Mouse (Mus musculus) midbrain, embryonic 15.5 days (tissue): ENCODE results near the gene Nptxr. TPM values are rescaled to one million over a fixed set of nuclear protein-coding genes. Genes with fewer than 3 reads are reported as not detected.
A peak's percentile ranks its signal among the peaks of the same experiment; 100 is the strongest.

ENCODE experiments used
- ATAC-seq: fragments of 200-750 bp; cut with Nextera tagmentation; replicated peaks from 2 replicates; pipeline ENCODE4 v1.8.0; 2017; ENCODE audit warnings: moderate TSS enrichment
- H3K27ac ChIP-seq: fragments of 300-500 bp; sonication (generic); 2 replicates; pipeline ENCODE4 v1.5.1; 2015; ENCODE audit warnings: mild to moderate bottlenecking, inconsistent platforms
- H3K27me3 ChIP-seq: fragments of 300-500 bp; sonication (generic); replicated peaks from 2 replicates; pipeline ENCODE4 v1.6.1; 2015; ENCODE audit warnings: inconsistent platforms
- H3K36me3 ChIP-seq: fragments of 300-500 bp; sonication (generic); replicated peaks from 2 replicates; pipeline ENCODE4 v1.6.1; 2015; ENCODE audit warnings: inconsistent platforms
- H3K4me1 ChIP-seq: fragments of 300-500 bp; sonication (generic); 2 replicates; pipeline ENCODE4 v1.6.1; 2015; ENCODE audit warnings: inconsistent platforms
- H3K4me2 ChIP-seq: fragments of 300-500 bp; sonication (generic); 2 replicates; pipeline ENCODE4 v1.6.1; 2015; ENCODE audit warnings: inconsistent platforms, mild to moderate bottlenecking, moderate library complexity
- H3K4me3 ChIP-seq: fragments of 300-500 bp; sonication (generic); 2 replicates; pipeline ENCODE4 v1.5.1; 2015; ENCODE audit warnings: mild to moderate bottlenecking, inconsistent platforms
- H3K9ac ChIP-seq: fragments of 300-500 bp; sonication (generic); 2 replicates; pipeline ENCODE4 v1.6.1; 2015; ENCODE audit warnings: mild to moderate bottlenecking, inconsistent platforms
- H3K9me3 ChIP-seq: fragments of 300-500 bp; sonication (generic); 2 replicates; pipeline ENCODE4 v1.6.1; 2016; ENCODE audit warnings: inconsistent platforms
- WGBS: fragments of 180-500 bp; shearing (Covaris S2); methylation state at CpG from one replicate; pipeline ENCODE4 v1.1.7; 2015; ENCODE audit warnings: mixed read lengths; 5-methylcytosine and 5-hydroxymethylcytosine counted together
- polyA plus RNA-seq: library from polyadenylated mRNA; unstranded; fragments of >200 nt; fragmentation: Nextera tagmentation; extraction: Ambion mirVana; gene quantifications from 2 replicates; pipeline ENCODE4 v1.2.1, GENCODE M21; 2015

Gene Nptxr
- polyA plus RNA-seq, 1 experiment from 2014 or later, result 54.8 TPM

DNA sequence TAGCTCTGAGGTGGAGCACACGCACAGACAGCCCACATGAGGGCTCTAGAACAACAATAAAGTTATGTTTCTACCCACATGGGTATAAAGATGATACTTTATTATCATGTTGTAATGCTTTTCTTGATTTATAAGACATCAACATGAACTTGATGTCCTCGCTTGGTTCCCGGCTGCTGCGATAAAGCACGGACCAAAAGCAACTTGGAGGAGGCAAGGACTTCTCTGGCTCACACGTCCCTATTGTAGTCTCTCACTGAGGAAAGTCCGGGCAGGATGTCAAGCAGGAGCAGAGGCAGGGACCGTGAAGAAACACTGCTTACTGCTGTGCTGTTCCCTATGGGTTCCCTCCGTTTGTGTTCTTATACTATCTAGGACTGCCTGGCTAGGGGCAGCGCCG is 60.6 kb downstream of the Nptxr start:
- H3K4me1 ChIP-seq, result peaks cover 25% of the 10 kb centered on the region
- H3K36me3 ChIP-seq, result no peaks in the 10 kb centered on the region
- H3K9ac ChIP-seq, result no peak overlapping the region
- no peaks in the 10 kb centered on the region for H3K9me3 ChIP-seq
- no peak overlapping the region for H3K4me2 ChIP-seq
- H3K27ac ChIP-seq, result no peak overlapping the region
- 95% methylated on average over 11 of the region's 11 CpGs for WGBS
- no peak overlapping the region for H3K4me3 ChIP-seq
- no peak for ATAC-seq
- no peaks in the 10 kb centered on the region for H3K27me3 ChIP-seq

DNA sequence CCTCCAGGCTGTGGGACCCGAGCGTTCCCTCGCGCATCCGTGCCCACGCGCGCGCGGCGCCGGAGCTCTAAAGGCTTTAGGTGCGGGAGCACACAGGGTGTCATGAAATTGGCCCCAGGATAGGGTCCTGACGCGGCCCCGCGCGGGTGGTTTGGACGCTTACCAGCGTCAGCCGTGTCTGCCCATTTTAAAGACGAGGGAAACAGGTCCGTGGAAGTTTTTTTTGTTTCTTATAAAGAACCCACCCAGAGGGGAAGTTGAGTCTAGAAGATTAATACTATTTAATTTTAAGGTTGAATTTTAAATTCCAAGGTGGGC is 61.9 kb downstream of the Nptxr start:
- Histone ChIP-seq H3K4me3 (peak overlapping the region; percentile 97), H3K27ac (peak overlapping the region; percentile 74), H3K9ac (peak overlapping the region; percentile 96), H3K4me2 (peak overlapping the region; percentile 78), H3K27me3 (no peaks in the 10 kb centered on the region), H3K4me1 (peaks cover 32% of the 10 kb centered on the region), H3K36me3 (peaks cover 9% of the 10 kb centered on the region; the same call in 1 of the 2 replicates), H3K9me3 (no peaks in the 10 kb centered on the region)
- ATAC-seq, result no peak
- WGBS, result under 1% methylated on average over 23 of the region's 23 CpGs

DNA sequence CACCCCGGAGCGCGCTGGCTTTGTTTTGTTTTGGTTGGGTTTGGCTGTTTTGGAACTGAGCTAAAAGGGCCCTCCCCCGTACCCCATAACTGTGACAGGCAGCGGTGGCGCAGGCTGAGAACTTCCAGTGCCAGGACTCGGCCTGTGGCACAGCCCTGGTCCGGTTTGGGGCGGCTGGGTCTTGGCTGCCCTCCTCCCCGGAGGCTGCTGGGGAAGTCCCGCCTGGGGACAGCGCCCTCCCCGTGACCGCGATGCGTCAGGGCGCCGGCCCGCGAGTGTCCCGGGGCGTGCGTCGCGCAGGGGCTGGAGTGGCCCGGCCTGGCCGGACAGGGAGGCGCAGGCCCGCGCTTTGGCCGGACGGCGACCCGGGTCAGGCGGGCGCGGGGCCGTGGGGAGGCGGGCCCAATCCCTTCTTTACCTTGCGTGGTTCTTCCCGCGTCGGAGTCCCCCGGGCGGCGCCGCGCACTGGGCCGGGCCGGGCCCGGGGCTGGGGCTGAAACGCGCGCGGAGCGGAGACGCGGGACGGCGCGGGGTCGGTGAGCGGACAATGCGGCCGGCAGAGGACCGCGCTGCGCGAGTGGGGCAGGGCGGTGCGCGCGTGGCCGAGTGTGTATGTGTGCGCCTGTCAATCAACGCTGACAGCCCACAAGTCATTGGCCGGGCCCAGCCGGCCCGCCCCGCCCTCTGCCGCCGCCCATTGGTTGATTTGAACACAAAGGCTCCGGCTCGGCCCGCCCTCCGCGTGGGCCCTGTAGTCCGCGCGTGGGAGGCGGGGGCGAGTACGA is 62.5 kb downstream of the Nptxr start, which contains the start of gene Sun2:
TSS of gene Sun2 (minus strand) at position 616 of the 785 bp plus-strand sequence.
- H3K27me3 ChIP-seq, result no peaks in the 10 kb centered on the region
- H3K4me1 ChIP-seq, result peaks cover 32% of the 10 kb centered on the region
- peak within 1 kb of the TSS; percentile 78 for H3K4me2 ChIP-seq
- H3K27ac ChIP-seq, result peak within 1 kb of the TSS; percentile 74
- WGBS, result under 1% methylated on average over 70 of the region's 93 CpGs
- peak; percentile 96 for ATAC-seq
- no peaks in the 10 kb centered on the region for H3K9me3 ChIP-seq
- H3K9ac ChIP-seq, result peak within 1 kb of the TSS; percentile 96
- peak within 1 kb of the TSS; percentile 97 for H3K4me3 ChIP-seq
- peaks cover 14% of the 10 kb centered on the region; the same call in 1 of the 2 replicates for H3K36me3 ChIP-seq

DNA sequence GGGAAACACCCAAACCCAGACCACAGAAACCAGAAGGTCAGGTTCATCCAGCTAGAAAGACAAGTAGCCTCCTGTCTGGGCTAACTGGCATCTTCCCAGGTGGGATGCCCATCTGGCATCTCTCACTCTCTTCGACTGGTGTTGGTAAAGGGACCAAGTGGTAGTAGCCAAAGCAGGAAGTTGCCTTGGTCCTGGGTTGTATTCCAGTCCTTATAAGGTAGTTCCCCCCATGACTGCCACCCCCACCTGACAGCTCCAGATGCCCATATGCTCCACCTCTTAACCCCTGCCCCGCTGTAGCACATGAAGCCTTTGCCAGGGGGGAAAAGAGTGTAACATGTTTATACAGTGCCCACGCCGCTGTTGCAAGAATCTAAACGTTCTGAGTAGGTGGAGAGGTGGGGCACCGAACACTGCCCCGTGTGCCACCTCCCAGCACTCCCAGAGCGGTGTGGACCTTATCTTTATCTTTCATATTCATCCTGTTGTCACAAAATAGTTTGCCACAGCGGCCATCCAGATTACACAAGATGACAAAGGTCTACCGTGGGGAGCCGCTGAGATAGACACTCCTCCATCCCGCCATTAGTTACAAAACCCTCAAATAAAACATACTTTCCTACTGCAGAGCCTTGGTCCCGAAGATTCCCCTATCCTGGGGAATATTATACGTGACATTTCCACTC is 63.2 kb downstream of the Nptxr start:
- 26% methylated on average over 14 of the region's 14 CpGs for WGBS
- Histone ChIP-seq H3K27me3 (no peaks in the 10 kb centered on the region), H3K9me3 (no peaks in the 10 kb centered on the region), H3K27ac (peak overlapping the region; percentile 74), H3K4me2 (peak overlapping the region; percentile 78), H3K4me3 (peak overlapping the region; percentile 97), H3K4me1 (peaks cover 32% of the 10 kb centered on the region), H3K36me3 (peaks cover 21% of the 10 kb centered on the region; the same call in 1 of the 2 replicates), H3K9ac (peak overlapping the region; percentile 96)
- no peak for ATAC-seq

DNA sequence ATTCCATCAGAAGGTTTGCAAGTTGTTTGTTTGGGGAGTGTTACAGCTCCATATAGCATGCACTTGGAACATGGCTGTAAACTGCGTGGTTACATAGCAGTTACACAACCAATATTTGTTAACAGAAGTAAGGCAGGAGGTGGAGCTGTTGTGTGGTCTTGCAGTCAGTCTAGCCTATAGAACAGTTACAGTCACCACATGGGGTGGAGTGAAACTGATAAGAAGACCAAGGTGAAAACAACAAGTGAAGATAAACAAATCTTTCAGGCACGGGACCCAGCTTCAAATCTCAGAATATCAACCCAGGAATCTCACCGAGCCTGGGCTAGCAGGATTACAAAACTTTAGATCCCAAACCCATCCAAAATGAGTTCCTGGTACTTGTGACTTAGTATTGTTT is 63.8 kb downstream of the Nptxr start:
- H3K4me3 ChIP-seq, result peak overlapping the region; percentile 97
- H3K27me3 ChIP-seq, result no peaks in the 10 kb centered on the region
- 80% methylated on average over 3 of the region's 3 CpGs for WGBS
- H3K27ac ChIP-seq, result no peak overlapping the region
- no peak for ATAC-seq
- peak overlapping the region; percentile 78 for H3K4me2 ChIP-seq
- H3K9me3 ChIP-seq, result no peaks in the 10 kb centered on the region
- peaks cover 32% of the 10 kb centered on the region for H3K4me1 ChIP-seq
- H3K9ac ChIP-seq, result peak overlapping the region; percentile 96; the same call in 1 of the 2 replicates
- peaks cover 24% of the 10 kb centered on the region; the same call in 1 of the 2 replicates for H3K36me3 ChIP-seq

Other genes starting within 250 kb of the Nptxr start
- gene Dmc1, start 199.7 kb downstream of the Nptxr start, polyA plus RNA-seq, result 0.56 and 0.98 TPM in 2 replicates
- gene Fam227a, start 145.8 kb downstream of the Nptxr start, polyA plus RNA-seq, result 5.1 and 6.6 TPM in 2 replicates
- 92.1 and 99.6 TPM in 2 replicates for gene Cby1, start 145.6 kb downstream of the Nptxr start, polyA plus RNA-seq
- 222 and 226 TPM in 2 replicates for gene Tomm22, start 133.9 kb downstream of the Nptxr start, polyA plus RNA-seq
- 22.8 and 24.0 TPM in 2 replicates for gene Josd1, start 116.8 kb downstream of the Nptxr start, polyA plus RNA-seq
- gene Gtpbp1, start 113.9 kb downstream of the Nptxr start, polyA plus RNA-seq, result 53.7 and 57.4 TPM in 2 replicates
- gene Sun2, start 62.2 kb downstream of the Nptxr start, polyA plus RNA-seq, result 7.6 and 9.3 TPM in 2 replicates
- gene Dnal4, start 26.9 kb downstream of the Nptxr start, polyA plus RNA-seq, result 80.6 and 81.1 TPM in 2 replicates
- gene Npcd, start 29.5 kb upstream of the Nptxr start, polyA plus RNA-seq, result 0.42 and 0.98 TPM in 2 replicates
- 70.6 and 75.7 TPM in 2 replicates for gene Cbx6, start 29.9 kb upstream of the Nptxr start, polyA plus RNA-seq
- gene Apobec3, start 86.9 kb upstream of the Nptxr start, polyA plus RNA-seq, result 3.5 and 4.0 TPM in 2 replicates
- 4.7 and 5.8 TPM in 2 replicates for gene Cbx7, start 166.4 kb upstream of the Nptxr start, polyA plus RNA-seq
- 4.4 and 4.8 TPM in 2 replicates for gene Pdgfb, start 210.2 kb upstream of the Nptxr start, polyA plus RNA-seq